Mouse (Mus musculus): ENCODE measurements around the gene Abtb1. TPM values are rescaled to one million over a fixed set of nuclear protein-coding genes. Genes with fewer than 3 reads are reported as not detected.

Abtb1 gene
- polyA plus RNA-seq, 1 experiment from 2014 or later: 34.7 TPM

DNA sequence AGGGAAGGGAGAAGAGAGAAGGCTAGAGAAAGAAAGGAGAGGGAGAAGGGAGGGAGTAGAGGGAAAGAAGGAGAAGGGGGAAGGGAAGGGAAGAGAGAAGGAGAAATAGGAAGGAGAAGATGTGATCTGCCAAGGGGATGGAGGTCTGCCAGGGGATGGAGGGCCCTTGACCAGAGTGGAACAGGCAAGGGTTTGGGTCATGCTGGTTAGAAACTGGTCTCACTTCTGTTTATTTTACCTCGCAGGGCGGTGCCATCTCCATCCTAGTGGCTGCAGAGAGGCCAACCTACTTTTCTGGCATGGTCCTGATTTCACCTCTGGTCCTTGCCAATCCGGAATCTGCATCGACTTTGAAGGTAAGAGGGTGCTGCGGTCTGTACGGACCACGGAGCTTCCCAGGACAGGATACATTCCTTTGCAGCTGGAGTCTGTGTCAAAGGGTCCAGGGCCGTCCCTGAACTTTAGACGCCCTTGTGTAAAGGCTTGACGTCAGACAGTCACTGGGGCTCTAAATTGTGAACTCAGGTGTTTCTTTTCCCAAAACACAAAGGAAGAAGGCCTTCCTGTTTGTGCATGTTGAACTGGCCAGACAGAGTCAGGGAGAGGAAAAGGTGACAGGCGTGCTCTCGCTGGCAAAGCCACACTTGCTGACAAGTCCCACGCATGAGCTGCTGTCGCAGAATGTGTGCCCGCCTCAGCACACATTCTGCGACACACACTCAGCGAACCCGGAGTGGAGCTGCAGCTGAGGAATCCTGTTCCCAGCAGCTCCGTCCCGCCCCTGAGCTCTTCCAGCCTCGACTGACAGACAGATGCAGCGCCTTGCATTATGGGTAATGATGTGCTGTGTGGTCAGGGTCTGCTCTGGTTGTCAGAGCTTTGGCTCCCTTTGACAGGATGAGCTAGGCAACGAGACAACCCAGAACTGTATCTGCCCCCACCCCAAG, 32.4 kb downstream of the Abtb1 start:
- 0 out of 2 replicates have a peak, but pooled peaks cover 7% of the 10 kb centered on the region for H3K36me3 ChIP-seq (ENCODE audit: insufficient read depth)
- no peak overlapping the region for H3K4me2 ChIP-seq
- H3K9me3 ChIP-seq (ENCODE audit: low read depth, low read length): no peaks in the 10 kb centered on the region
- TF ChIP-seq CTCF (IDR thresholded peaks at IDR 0.05; ENCODE audit: low read depth): no peak
- peak; percentile 67 for DNase-seq
- ATAC-seq (ENCODE audit: insufficient read depth): peak; percentile 46; the same call in 1 of the 2 replicates
- WGBS: 32% methylated on average over 23 of the region's 23 CpGs
- H3K9ac ChIP-seq: no peak overlapping the region
- no peak overlapping the region for H3K4me3 ChIP-seq (ENCODE audit: low read depth, low read length)
- H3K4me1 ChIP-seq (ENCODE audit: insufficient read depth): peaks cover 7% of the 10 kb centered on the region; the same call in 1 of the 2 replicates
- H3K27me3 ChIP-seq (ENCODE audit: insufficient read depth, low read length): no peaks in the 10 kb centered on the region
- H3K27ac ChIP-seq (ENCODE audit: low read depth): peak overlapping the region; percentile 30; the same call in 1 of the 2 replicates

- no peak for TF ChIP-seq CTCF (IDR thresholded peaks at IDR 0.05; ENCODE audit: low read depth)
- H3K27ac ChIP-seq (ENCODE audit: low read depth): no peak overlapping the region
- ATAC-seq (ENCODE audit: insufficient read depth) (no peak), DNase-seq (no peak)
- 0 out of 2 replicates have a peak, but pooled peaks cover 3% of the 10 kb centered on the region for H3K36me3 ChIP-seq (ENCODE audit: insufficient read depth)
- H3K9me3 ChIP-seq (ENCODE audit: low read depth, low read length): no peaks in the 10 kb centered on the region
- no peak overlapping the region for H3K9ac ChIP-seq
- H3K4me1 ChIP-seq (ENCODE audit: insufficient read depth): peaks cover 12% of the 10 kb centered on the region; the same call in 1 of the 2 replicates
- no peak overlapping the region for H3K4me2 ChIP-seq
- no peak overlapping the region for H3K4me3 ChIP-seq (ENCODE audit: low read depth, low read length)
- no peaks in the 10 kb centered on the region for H3K27me3 ChIP-seq (ENCODE audit: insufficient read depth, low read length)
- 77% methylated on average over 17 of the region's 17 CpGs for WGBS
Measured at GRCm38 (mm10) chr6:88804966-88805577, 36.7 kb downstream of the Abtb1 start.

DNA sequence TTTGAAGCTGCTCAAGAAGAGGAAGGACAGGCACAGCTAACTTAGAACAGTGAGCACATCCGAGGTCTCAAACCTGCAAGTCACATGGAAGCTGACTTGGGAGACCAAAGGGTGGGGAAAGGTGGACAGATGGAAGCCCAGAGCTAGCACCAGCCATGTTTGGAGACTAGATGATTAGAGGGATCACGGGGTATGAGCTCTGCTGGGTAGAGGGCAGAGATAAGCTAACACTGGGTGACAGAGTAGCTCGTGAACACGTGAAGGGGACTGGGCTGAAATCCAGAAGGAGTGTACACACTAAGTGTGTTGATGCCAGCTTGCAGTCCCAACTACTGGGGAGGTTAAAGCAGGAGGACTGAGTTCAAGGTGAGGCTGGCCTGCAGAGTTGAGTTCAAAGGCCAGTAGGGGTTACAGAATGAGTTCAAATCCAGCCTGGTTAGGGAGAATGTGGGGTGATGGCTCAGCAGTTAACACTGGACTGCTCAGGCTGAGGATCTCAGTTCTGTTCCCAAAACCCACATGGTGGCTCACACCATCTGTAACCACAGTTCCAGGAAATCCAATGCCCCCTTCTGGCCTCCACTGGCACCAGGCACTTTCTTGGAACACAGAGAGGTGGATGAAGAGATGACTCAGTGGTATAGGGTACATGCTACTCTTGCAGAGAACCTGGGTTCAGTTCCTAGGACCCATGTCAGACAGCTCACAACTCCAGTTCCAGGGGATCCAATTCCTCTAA, 37.7 kb downstream of the Abtb1 start:
- 64% methylated on average over 4 of the region's 4 CpGs for WGBS
- TF ChIP-seq CTCF (IDR thresholded peaks at IDR 0.05; ENCODE audit: low read depth): no peak

DNA sequence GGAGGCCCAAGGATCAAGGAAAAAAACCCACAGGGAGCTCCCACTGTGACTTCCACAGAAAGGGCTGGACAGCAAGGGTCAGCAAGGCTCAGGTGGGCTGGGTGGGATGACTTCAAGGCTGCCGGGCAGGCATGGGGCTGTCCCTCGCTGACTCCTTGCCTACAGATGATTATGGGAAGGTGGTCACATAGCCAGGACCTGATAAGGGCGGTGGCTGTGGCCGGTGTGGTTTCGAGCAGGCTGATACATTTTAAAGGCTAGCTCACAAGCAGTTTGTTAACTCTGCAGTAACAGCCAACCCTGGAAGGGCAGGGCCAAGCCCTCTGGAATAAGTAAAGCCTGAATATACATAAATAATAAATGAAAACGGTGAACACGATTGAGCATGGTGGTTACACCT, 38.7 kb downstream of the Abtb1 start:
- Histone ChIP-seq H3K4me2 (no peak overlapping the region), H3K27me3 (ENCODE audit: insufficient read depth, low read length) (no peaks in the 10 kb centered on the region), H3K36me3 (ENCODE audit: insufficient read depth) (no peaks in the 10 kb centered on the region), H3K4me3 (ENCODE audit: low read depth, low read length) (no peak overlapping the region), H3K4me1 (ENCODE audit: insufficient read depth) (peaks cover 5% of the 10 kb centered on the region; the same call in 1 of the 2 replicates), H3K27ac (ENCODE audit: low read depth) (no peak overlapping the region), H3K9ac (no peak overlapping the region), H3K9me3 (ENCODE audit: low read depth, low read length) (no peaks in the 10 kb centered on the region)
- no peak for TF ChIP-seq CTCF (IDR thresholded peaks at IDR 0.05; ENCODE audit: low read depth)
- no peak for DNase-seq
- ATAC-seq (ENCODE audit: insufficient read depth): no peak
- WGBS: 78% methylated on average over 7 of the region's 7 CpGs

More for the DNA sequence above, 37.7 kb downstream of the Abtb1 start:
- H3K4me1 ChIP-seq (ENCODE audit: insufficient read depth): peaks cover 12% of the 10 kb centered on the region; the same call in 1 of the 2 replicates
- H3K9ac ChIP-seq: no peak overlapping the region
- H3K9me3 ChIP-seq (ENCODE audit: low read depth, low read length): no peaks in the 10 kb centered on the region
- H3K36me3 ChIP-seq (ENCODE audit: insufficient read depth): 0 out of 2 replicates have a peak, but pooled peaks cover under 1% of the 10 kb centered on the region
- ATAC-seq (ENCODE audit: insufficient read depth): no peak
- H3K27me3 ChIP-seq (ENCODE audit: insufficient read depth, low read length): no peaks in the 10 kb centered on the region
- H3K4me2 ChIP-seq: no peak overlapping the region
- DNase-seq: no peak
- no peak overlapping the region for H3K27ac ChIP-seq (ENCODE audit: low read depth)
- H3K4me3 ChIP-seq (ENCODE audit: low read depth, low read length): no peak overlapping the region

GRCm38 (mm10) chr6:88800735-88801134, 41.0 kb downstream of the Abtb1 start:
- no peak for DNase-seq
- no peaks in the 10 kb centered on the region for H3K27me3 ChIP-seq (ENCODE audit: insufficient read depth, low read length)
- H3K9ac ChIP-seq: no peak overlapping the region
- peak overlapping the region; percentile 10; the same call in 1 of the 2 replicates for H3K27ac ChIP-seq (ENCODE audit: low read depth)
- no peak for TF ChIP-seq CTCF (IDR thresholded peaks at IDR 0.05; ENCODE audit: low read depth)
- no peak overlapping the region for H3K4me3 ChIP-seq (ENCODE audit: low read depth, low read length)
- no peaks in the 10 kb centered on the region for H3K36me3 ChIP-seq (ENCODE audit: insufficient read depth)
- no peak overlapping the region for H3K4me2 ChIP-seq
- 13% methylated on average over 3 of the region's 3 CpGs for WGBS
- peak; percentile 44; the same call in 1 of the 2 replicates for ATAC-seq (ENCODE audit: insufficient read depth)
- H3K9me3 ChIP-seq (ENCODE audit: low read depth, low read length): no peaks in the 10 kb centered on the region
- H3K4me1 ChIP-seq (ENCODE audit: insufficient read depth): peaks cover 5% of the 10 kb centered on the region; the same call in 1 of the 2 replicates

DNA sequence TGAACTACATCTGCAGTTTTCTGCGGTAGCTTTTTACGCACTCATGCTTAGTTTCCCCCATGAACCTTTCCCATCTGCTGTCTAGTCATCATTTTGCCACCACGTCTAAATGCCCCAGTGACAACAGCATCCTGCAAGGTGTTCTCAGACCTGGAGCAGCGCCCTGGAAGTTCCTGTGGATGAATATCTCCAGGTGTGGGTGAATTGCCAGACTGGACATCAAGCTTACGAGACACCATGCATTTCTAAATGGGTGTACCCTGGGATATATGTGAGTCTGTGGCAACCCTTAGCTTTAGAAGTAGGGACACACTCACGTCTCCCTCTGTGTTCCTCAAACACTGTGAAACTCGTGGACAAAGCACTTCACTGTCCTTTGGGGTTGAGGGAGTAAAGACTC, 41.6 kb downstream of the Abtb1 start:
- Histone ChIP-seq H3K9ac (no peak overlapping the region), H3K4me1 (ENCODE audit: insufficient read depth) (peaks cover 5% of the 10 kb centered on the region; the same call in 1 of the 2 replicates), H3K4me2 (no peak overlapping the region), H3K4me3 (ENCODE audit: low read depth, low read length) (no peak overlapping the region), H3K27me3 (ENCODE audit: insufficient read depth, low read length) (no peaks in the 10 kb centered on the region), H3K9me3 (ENCODE audit: low read depth, low read length) (no peaks in the 10 kb centered on the region), H3K36me3 (ENCODE audit: insufficient read depth) (no peaks in the 10 kb centered on the region), H3K27ac (ENCODE audit: low read depth) (no peak overlapping the region; the same call in 1 of the 2 replicates)
- DNase-seq: no peak
- TF ChIP-seq CTCF (IDR thresholded peaks at IDR 0.05; ENCODE audit: low read depth): no peak
- no peak for ATAC-seq (ENCODE audit: insufficient read depth)
- WGBS: 72% methylated on average over 7 of the region's 7 CpGs
